Mouse (Mus musculus): Measurements from ENCODE around the gene Krt88.

Gene Krt88

GRCm38 (mm10) chr15:101447444-101447843 is at the start of gene Krt88:
Gene Krt88, plus strand, starts transcription at chr15:101447744.
- no peak for DNase-seq (ENCODE audit: low spot score in 2 of 2)

DNA sequence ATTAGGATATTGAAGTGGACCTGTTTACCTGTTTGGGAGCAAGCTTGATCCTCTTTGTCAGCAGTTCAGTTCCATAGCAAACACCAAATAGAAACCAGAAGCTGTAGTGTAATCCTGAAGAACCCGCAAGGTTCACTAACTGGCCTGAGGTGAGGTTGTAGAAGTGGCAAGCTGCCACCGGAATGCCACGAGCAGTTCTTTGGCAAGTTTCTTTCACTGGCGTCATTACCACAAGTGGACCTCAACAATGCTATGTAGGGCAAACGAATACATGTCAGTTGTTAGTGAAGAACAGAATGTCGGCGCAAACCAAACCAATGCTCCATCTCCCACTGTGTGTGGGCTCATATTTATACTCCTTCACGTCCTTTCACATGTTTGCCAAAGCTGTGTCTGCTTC is 49.3 kb upstream of the Krt88 start:
- DNase-seq (ENCODE audit: low spot score in 2 of 2) = no peak

DNA sequence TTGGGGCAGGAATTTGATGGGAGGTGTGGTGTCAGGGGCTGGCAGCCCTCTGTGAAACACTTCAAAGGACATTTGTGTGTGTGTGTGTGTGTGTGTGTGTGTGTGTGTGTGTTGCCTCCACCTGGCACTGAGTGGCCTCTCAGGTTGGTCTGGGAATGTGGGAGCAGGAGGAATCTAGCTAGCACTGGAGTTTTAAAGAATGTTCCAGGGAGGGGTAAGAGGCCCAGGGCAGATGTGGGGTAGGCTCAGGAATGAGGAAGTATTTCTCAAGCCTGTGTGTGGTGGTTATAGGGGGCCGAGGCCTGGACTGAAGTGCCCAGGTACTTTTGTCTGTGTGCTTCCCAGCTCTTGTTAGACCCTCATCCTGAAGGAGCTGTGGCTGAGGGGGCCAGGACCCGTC is 36.8 kb upstream of the Krt88 start, which contains the start of gene Krt7:
Gene Krt7, plus strand, starts transcription at position 269 of the 400 bp plus-strand sequence.
- DNase-seq (ENCODE audit: low spot score in 2 of 2) = no peak

- DNase-seq (ENCODE audit: low spot score in 2 of 2) = no peak
Observed at GRCm38 (mm10) chr15:101412188-101412587, 35.4 kb upstream of the Krt88 start.

DNA sequence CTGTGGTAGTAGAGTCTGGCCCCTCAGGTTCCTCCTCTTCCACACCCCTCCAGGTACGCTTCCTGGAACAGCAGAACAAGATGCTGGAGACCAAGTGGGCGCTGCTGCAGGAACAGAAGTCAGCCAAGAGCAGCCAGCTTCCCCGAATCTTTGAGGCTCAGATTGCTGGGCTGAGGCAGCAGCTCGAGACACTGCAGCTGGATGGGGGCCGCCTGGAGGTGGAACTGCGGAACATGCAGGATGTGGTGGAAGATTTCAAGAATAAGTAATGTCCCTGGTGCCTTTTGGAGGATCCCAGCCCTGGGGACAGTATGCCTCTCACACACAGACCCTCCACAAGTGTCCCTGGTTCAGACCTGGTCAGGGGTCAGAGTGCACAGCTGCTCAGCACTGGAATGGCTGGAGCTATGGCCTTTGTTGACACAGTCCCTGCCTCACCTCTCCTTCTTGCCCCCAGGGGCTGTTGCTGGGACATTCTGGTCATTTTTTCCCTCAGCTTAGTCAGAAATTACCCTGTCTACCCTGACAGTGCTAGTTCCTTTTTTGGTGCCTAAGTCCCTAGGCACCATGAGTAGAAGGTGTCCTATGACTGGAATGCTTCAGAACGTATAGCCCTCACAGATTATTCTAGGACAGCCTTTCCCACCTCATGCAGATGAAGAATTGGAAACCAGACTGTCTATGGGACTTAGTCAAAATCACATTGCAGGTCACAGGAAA is 33.5 kb upstream of the Krt88 start:
- no peak for DNase-seq (ENCODE audit: low spot score in 2 of 2)

- no peak for DNase-seq (ENCODE audit: low spot score in 2 of 2)
Observed at GRCm38 (mm10) chr15:101414807-101415565, 32.6 kb upstream of the Krt88 start.

DNA sequence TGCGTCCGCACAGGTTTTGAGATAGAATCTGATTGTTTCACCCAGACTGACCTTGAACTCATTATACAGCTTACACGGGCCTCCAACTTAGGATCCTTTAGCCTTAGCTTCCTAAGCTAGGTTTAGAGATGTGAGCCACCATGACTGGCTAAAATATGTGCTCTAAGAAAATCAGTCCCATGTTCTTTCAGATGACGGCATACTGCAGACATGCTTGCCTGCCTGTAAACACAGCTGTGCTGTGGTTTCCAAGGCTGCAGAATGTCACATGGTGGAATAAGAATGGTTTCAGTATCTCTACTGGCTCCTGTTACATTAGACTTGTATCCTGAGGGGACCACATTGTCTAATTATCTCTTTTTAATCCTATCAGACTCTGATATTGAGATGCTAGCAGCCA is 28.6 kb upstream of the Krt88 start:
- DNase-seq (ENCODE audit: low spot score in 2 of 2) = no peak

- no peak for DNase-seq (ENCODE audit: low spot score in 2 of 2)
Observed at GRCm38 (mm10) chr15:101420903-101421302, 26.6 kb upstream of the Krt88 start.

DNA sequence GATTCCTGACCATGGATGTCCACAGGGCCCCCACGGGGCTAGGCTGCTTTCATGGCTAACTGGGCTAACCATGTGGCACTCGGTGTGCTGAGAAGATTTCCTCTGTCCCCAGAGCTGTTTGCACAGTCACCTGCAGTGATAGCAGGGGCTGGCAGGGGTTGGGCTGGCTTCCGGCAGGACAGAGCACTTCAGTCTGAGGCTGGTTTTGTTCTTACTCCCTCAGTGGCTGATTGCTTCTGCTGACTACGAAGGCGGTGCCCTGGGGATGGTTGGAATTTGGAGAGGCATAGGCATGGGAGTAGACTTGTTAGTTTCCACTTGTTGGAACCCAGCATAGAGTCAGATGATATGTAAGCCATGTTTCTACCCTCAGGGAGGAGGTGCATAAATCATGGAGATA is 22.6 kb upstream of the Krt88 start:
- no peak for DNase-seq (ENCODE audit: low spot score in 2 of 2)

DNA sequence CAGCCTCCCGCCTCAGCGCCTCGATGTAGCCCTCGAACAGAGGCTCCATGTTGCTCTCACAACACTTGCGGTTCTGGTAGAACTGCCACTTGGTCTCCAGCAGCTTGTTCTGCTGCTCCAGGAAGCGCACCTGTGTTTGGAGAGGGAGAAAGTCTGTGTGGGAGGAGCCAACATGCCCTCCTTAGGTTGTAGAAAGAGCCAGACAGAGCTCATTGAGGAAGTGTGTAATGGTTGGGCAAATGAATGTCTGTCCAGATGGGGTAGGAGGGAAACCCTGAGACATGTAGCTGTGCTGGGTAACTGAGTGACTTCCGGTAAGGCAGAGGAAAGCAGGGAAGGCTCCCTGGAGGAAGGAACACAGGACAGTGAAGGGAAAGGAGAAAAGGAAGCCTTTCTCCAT is 10.9 kb upstream of the Krt88 start:
- no peak for DNase-seq (ENCODE audit: low spot score in 2 of 2)

DNA sequence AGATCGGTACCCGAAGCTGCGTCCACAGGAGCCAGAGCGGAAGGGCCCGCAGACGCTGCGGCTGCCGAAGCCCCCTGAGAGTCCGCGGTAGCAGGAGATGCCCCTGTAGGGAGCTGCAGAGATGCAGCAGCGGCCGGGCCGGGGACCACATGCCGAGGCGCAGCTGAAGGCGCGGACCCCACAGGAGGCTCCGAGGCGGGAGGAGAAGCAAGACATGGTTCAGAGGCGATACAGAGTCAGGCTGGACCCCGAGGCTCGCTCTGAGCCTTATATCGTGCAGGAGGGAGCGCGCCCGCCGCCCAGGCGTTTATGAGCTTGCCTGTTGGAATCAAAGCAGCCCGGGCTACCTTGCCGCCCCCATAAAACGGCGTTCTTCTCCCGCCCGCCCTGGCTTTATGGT is 9.0 kb upstream of the Krt88 start, which contains the start of gene Krt87:
Gene Krt87, minus strand, starts transcription at position 250 of the 400 bp plus-strand sequence.
- no peak for DNase-seq (ENCODE audit: low spot score in 2 of 2)

DNA sequence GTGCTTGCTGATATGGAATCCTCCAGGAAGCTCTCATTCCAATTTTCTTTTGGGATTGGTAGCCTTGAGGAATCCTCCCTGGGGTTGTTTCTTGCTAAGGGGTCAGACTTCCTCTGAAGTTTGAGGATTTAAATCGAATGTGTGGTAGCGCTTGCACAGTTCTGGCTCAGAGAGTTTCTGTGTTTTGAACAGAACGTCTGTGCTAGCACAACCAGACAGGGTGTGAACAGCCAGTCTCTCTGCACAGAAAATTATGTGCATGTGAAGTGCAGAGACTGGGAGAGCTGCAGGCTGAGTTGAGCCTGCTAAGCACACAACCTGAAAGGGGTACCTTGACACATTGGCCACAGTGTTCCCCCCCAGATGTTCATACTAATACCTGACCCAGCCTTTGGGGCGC is 6.7 kb upstream of the Krt88 start:
- DNase-seq (ENCODE audit: low spot score in 2 of 2) = peak in 1 of 2 experiments; percentile 11

GRCm38 (mm10) chr15:101446572-101446971 is 972 bp upstream of the Krt88 start:
- DNase-seq (ENCODE audit: low spot score in 2 of 2) = no peak

DNA sequence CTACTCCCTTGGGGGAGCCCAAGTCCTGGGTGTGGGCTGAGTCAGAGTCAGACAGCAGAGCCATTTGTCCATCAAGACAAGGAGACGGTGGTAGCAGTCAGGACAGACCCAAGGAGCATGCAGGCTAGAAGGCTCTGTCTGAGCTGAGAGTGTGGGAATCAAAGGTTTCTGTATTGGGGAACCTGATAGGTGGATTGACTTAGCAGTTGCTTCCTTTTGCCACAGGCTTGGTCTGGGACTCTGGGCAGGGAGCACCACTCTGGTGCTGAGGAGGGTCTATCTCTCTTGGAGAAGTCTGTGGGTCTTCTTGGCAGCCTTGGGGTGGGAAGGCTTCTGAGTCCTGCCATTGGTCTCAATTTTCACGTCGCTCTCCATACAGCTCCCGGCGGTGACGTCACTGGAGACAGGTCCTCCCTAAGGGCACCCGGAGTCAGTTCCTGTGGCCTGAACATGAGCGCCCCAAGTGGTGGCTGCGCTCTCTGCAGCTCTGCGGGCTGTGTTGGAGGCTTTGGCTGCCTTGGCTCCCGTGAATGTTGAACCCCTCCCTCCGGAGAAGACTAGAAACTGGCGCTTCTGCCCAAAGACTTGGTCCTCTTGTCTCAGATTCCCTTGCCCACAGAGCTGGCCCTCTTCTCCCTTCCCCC is 5.7 kb downstream of the Krt88 start:
- peak; percentile 75 to 79 for DNase-seq (ENCODE audit: low spot score in 2 of 2)

GRCm38 (mm10) chr15:101454774-101455173 is 7.2 kb downstream of the Krt88 start:
- no peak for DNase-seq (ENCODE audit: low spot score in 2 of 2)

DNA sequence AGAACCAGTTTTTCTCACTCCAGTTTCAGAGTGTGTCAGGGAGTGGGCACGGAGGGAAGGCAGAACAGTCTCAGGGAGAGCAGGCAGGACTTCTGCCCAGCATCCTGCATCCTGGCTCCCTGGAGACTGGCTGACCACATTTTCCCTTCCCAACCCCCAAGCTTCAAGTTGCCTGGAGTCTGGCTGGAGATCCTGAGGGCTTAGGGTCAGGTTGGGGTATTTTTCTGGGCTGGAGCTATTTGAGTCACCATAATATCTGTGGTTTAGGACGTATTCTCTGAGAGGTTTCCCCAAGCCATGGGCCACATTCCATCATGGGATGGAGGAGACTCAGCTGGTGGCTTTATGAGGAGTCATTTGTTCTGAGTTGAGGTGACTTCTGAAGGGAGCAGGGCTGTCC is 7.7 kb downstream of the Krt88 start:
- DNase-seq (ENCODE audit: low spot score in 2 of 2) = no peak

DNA sequence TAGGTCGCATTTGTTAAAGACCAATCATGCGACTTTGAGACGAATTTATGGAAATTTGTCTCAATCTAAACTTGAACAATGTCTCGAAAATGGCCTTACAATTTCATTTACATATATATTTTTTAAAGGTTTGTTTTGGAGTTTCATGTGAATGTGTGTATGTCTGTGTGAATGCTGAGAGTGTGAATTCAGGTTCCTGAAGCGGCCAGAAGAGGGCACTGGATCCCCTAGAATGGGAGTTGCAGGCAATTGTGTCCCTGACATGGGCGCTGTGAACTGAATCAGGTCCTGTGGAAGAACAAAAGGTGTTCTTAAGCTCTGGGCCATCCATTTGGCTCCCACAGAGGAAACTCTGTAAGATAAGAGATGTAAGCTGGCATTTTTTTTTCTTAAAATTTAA is 8.3 kb downstream of the Krt88 start:
- DNase-seq (ENCODE audit: low spot score in 2 of 2) = no peak

GRCm38 (mm10) chr15:101458361-101458930 is 10.9 kb downstream of the Krt88 start:
- no peak for DNase-seq (ENCODE audit: low spot score in 2 of 2)

DNA sequence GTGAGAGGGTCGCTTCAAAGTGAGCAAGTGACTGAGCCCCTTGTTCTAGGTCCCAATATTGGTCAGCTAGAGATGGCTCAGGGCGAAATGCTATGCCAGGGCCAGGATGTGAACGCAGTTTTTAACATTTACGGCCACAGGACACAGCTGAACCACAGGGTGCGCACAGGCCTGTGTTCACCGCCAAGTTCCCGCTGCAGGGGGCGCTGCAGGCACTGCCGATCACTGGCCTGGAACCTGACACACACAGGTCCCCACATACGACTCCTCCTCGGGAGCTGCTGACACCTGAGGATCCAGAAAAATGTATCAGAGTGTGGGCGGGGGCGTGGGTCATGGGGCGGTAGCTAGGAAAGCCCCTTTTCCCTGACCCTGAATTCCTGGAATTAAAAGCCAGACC is 11.7 kb downstream of the Krt88 start:
- DNase-seq (ENCODE audit: low spot score in 2 of 2) = no peak

DNA sequence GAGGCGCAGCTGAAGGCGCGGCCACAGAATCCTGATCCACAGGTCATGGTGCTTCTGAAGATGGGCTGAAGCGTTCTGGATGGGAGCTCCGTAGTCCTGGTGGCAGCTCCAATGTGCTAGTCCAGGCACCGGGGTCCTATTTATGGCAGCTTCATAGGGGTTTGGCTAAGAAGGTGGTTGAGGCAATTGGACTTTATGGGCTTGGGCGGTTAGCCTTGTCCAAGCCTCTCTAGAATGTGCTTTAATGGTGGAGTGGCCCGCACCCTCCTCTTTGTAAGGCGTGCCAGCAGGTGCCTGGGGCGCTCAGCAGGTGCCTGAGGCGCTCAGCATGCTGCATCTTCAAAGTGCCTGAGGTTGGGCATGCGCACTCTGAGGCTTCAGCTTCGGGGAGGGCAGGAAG is 16.1 kb downstream of the Krt88 start, which contains the start of gene Krt81:
Gene Krt81, minus strand, starts transcription at position 101 of the 400 bp plus-strand sequence.
- DNase-seq (ENCODE audit: low spot score in 2 of 2) = no peak

DNA sequence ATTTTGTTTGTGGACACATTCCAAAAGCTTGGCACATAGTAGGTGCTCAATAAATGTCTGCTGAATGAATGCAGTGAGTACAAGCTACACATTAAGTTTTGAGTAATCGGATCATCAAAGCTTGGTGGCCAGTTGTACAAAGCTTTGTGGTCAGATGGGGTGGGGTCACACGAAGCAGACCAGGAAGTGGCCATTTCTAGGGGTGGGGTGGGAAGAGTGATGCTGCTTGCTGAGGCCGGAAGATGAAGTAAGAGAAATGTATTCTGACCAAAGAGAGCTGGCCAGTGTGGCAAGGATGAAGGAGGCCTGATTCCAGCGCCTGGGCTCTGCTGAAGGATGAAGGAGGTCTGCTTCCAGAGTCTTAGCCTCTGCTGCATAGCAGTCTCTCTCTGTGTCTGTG is 21.5 kb downstream of the Krt88 start:
- DNase-seq (ENCODE audit: low spot score in 2 of 2) = no peak

DNA sequence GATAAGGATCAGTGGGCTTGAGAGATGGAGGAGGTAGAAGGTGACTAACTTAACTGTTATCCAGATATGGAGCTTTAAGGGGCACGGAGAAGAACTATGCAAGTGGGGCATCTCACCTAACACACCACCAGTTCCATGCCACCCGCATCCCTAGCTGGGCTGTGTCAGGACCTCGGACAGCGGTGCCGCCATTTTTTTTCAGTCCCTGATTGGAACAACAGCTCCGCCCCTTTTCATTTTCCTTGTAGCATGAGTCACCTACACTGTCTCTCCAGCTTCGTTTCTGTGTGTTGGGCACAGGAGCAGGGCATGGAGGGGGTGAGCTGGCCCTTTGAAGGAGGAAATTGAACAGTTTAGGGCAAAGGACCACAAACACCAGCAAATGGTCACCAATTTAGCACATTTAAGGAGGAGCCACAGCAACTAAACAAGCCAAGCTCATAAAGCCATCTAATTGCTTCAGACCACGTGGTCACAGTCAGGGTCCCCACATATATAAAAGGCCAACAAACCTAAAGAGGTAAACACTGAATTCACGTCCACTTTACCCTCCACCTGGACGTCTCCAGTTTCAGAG is 25.5 kb downstream of the Krt88 start, which contains the start of gene Krt86:
Gene Krt86, plus strand, starts transcription at position 527 of the 577 bp plus-strand sequence.
- no peak for DNase-seq (ENCODE audit: low spot score in 2 of 2)
